Mouse (Mus musculus) intestine, embryonic 14.5 days (tissue): ENCODE data around the gene Slc30a3. TPM values are rescaled to one million over a fixed set of nuclear protein-coding genes. Genes with fewer than 3 reads are reported as not detected.

Source experiments
- ATAC-seq: fragments of 200-750 bp; cut with Nextera tagmentation; replicated peaks from 2 replicates; pipeline ENCODE4 v1.8.0; 2017; ENCODE audit warnings: low read depth, moderate number of reproducible peaks, moderate TSS enrichment, moderate library complexity; ENCODE audit not compliant: low FRiP score, low TSS enrichment
- DNase-seq: peaks from one replicate; pipeline ENCODE4 v3.0.0-alpha.2; 2018; ENCODE audit warnings: low spot score
- H3K27ac ChIP-seq: fragments of 300-500 bp; sonication (generic); 2 replicates; pipeline ENCODE4 v1.5.1; 2014; ENCODE audit warnings: low read depth, mild to moderate bottlenecking, control low read depth
- H3K27me3 ChIP-seq: fragments of 300-500 bp; sonication (generic); replicated peaks from 2 replicates; pipeline ENCODE4 v1.6.1; 2014; ENCODE audit warnings: low read length, control low read depth; ENCODE audit not compliant: control insufficient read depth, insufficient read depth
- H3K36me3 ChIP-seq: fragments of 300-500 bp; sonication (generic); 2 replicates; pipeline ENCODE4 v1.6.1; 2014; ENCODE audit warnings: low read length, control low read depth; ENCODE audit not compliant: control insufficient read depth, insufficient read depth
- H3K4me1 ChIP-seq: fragments of 300-500 bp; sonication (generic); replicated peaks from 2 replicates; pipeline ENCODE4 v1.6.1; 2014; ENCODE audit warnings: low read length, control low read depth, mixed read lengths; ENCODE audit not compliant: control insufficient read depth, insufficient read depth
- H3K4me2 ChIP-seq: fragments of 300-500 bp; sonication (generic); 2 replicates; pipeline ENCODE4 v1.6.1; 2014; ENCODE audit warnings: low read length
- H3K4me3 ChIP-seq: fragments of 300-500 bp; sonication (generic); 2 replicates; pipeline ENCODE4 v1.5.1; 2014; ENCODE audit warnings: low read depth, low read length, control low read depth, mixed read lengths
- H3K9ac ChIP-seq: fragments of 300-500 bp; sonication (generic); 2 replicates; pipeline ENCODE4 v1.6.1; 2014; ENCODE audit warnings: mild to moderate bottlenecking, low read length
- H3K9me3 ChIP-seq: fragments of 300-500 bp; sonication (generic); 2 replicates; pipeline ENCODE4 v1.6.1; 2016; ENCODE audit warnings: low read length, control low read depth; ENCODE audit not compliant: control insufficient read depth
- WGBS: fragments of 180-500 bp; shearing (Covaris S2); extraction: QIAGEN DNeasy Blood & Tissue Kit; methylation state at CpG from one replicate; pipeline ENCODE4 v1.1.7; 2014; 5-methylcytosine and 5-hydroxymethylcytosine counted together
- polyA plus RNA-seq: library from polyadenylated mRNA; unstranded; fragments of >200 nt; fragmentation: Nextera tagmentation; extraction: Ambion mirVana; gene quantifications from 2 replicates; pipeline ENCODE4 v1.2.1, GENCODE M21; 2014

Gene Slc30a3
- polyA plus RNA-seq, 1 experiment from 2014 or later, result 0.20 TPM

- WGBS, result 3% methylated on average over 33 of the region's 33 CpGs
Measured at GRCm38 (mm10) chr5:31136730-31137424, 28.8 kb upstream of the Slc30a3 start.

GRCm38 (mm10) chr5:31126050-31126449, 18.0 kb upstream of the Slc30a3 start:
- Histone ChIP-seq H3K4me1 (no peaks in the 10 kb centered on the region), H3K9me3 (no peaks in the 10 kb centered on the region), H3K27me3 (0 out of 2 replicates have a peak, but pooled peaks cover 5% of the 10 kb centered on the region), H3K36me3 (no peaks in the 10 kb centered on the region), H3K9ac (no peak overlapping the region), H3K27ac (no peak overlapping the region), H3K4me2 (no peak overlapping the region), H3K4me3 (no peak overlapping the region)
- DNase-seq (no peak), ATAC-seq (no peak)
- 38% methylated on average over 5 of the region's 5 CpGs for WGBS

More at GRCm38 (mm10) chr5:31136730-31137424, 28.8 kb upstream of the Slc30a3 start:
- no peak overlapping the region for H3K27ac ChIP-seq
- H3K9ac ChIP-seq, result no peak overlapping the region
- no peak overlapping the region for H3K4me2 ChIP-seq
- ATAC-seq, result no peak
- H3K9me3 ChIP-seq, result no peaks in the 10 kb centered on the region
- H3K4me1 ChIP-seq, result peaks cover 8% of the 10 kb centered on the region; the same call in 1 of the 2 replicates
- H3K4me3 ChIP-seq, result no peak overlapping the region
- H3K36me3 ChIP-seq, result peaks cover 8% of the 10 kb centered on the region
- peaks cover 63% of the 10 kb centered on the region for H3K27me3 ChIP-seq
- no peak for DNase-seq

- Histone ChIP-seq H3K27me3 (no peaks in the 10 kb centered on the region), H3K4me2 (no peak overlapping the region), H3K36me3 (no peaks in the 10 kb centered on the region), H3K4me3 (no peak overlapping the region), H3K9ac (no peak overlapping the region), H3K27ac (no peak overlapping the region), H3K4me1 (no peaks in the 10 kb centered on the region), H3K9me3 (no peaks in the 10 kb centered on the region)
- DNase-seq (no peak), ATAC-seq (no peak)
- 40% methylated on average over 2 of the region's 2 CpGs for WGBS
Measured at GRCm38 (mm10) chr5:31123481-31123880, 15.4 kb upstream of the Slc30a3 start.

- no peak overlapping the region for H3K9ac ChIP-seq
- no peaks in the 10 kb centered on the region for H3K9me3 ChIP-seq
- WGBS, result 86% methylated on average over 8 of the region's 8 CpGs
- ATAC-seq (no peak), DNase-seq (no peak)
- H3K4me3 ChIP-seq, result no peak overlapping the region
- H3K27ac ChIP-seq, result no peak overlapping the region
- H3K4me2 ChIP-seq, result no peak overlapping the region
- no peaks in the 10 kb centered on the region for H3K4me1 ChIP-seq
- 0 out of 2 replicates have a peak, but pooled peaks cover 9% of the 10 kb centered on the region for H3K27me3 ChIP-seq
- H3K36me3 ChIP-seq, result no peaks in the 10 kb centered on the region
Measured at GRCm38 (mm10) chr5:31121111-31121510, 13.1 kb upstream of the Slc30a3 start.

- H3K9me3 ChIP-seq, result no peaks in the 10 kb centered on the region
- H3K4me1 ChIP-seq, result no peaks in the 10 kb centered on the region
- no peak overlapping the region for H3K9ac ChIP-seq
- ATAC-seq (no peak), DNase-seq (no peak)
- no peak overlapping the region for H3K27ac ChIP-seq
- H3K4me2 ChIP-seq, result no peak overlapping the region
- 0 out of 2 replicates have a peak, but pooled peaks cover 9% of the 10 kb centered on the region for H3K27me3 ChIP-seq
- H3K36me3 ChIP-seq, result no peaks in the 10 kb centered on the region
- H3K4me3 ChIP-seq, result no peak overlapping the region
- WGBS, result 21% methylated on average over 10 of the region's 10 CpGs
Measured at GRCm38 (mm10) chr5:31116912-31117311, 8.9 kb upstream of the Slc30a3 start.

GRCm38 (mm10) chr5:31116354-31116753, 8.3 kb upstream of the Slc30a3 start, which contains the start of gene Trim54:
TSS of gene Trim54 (plus strand) at chr5:31116712.
- WGBS, result 32% methylated on average over 3 of the region's 3 CpGs
- no peaks in the 10 kb centered on the region for H3K9me3 ChIP-seq
- H3K4me1 ChIP-seq, result no peaks in the 10 kb centered on the region
- H3K4me2 ChIP-seq, result no peak within 1 kb of the TSS
- H3K9ac ChIP-seq, result no peak within 1 kb of the TSS
- H3K36me3 ChIP-seq, result no peaks in the 10 kb centered on the region
- 0 out of 2 replicates have a peak, but pooled peaks cover 9% of the 10 kb centered on the region for H3K27me3 ChIP-seq
- DNase-seq (no peak), ATAC-seq (no peak)
- no peak within 1 kb of the TSS for H3K27ac ChIP-seq
- H3K4me3 ChIP-seq, result no peak within 1 kb of the TSS

- ATAC-seq (no peak), DNase-seq (no peak)
- Histone ChIP-seq H3K4me1 (no peaks in the 10 kb centered on the region), H3K27ac (no peak overlapping the region), H3K36me3 (no peaks in the 10 kb centered on the region), H3K4me3 (no peak overlapping the region), H3K9me3 (no peaks in the 10 kb centered on the region), H3K4me2 (no peak overlapping the region), H3K27me3 (0 out of 2 replicates have a peak, but pooled peaks cover under 1% of the 10 kb centered on the region), H3K9ac (no peak overlapping the region)
- WGBS, result 32% methylated on average over 7 of the region's 7 CpGs
Measured at GRCm38 (mm10) chr5:31110781-31111180, 2.7 kb upstream of the Slc30a3 start.

- no peak within 1 kb of the TSS for H3K9ac ChIP-seq
- no peak within 1 kb of the TSS for H3K27ac ChIP-seq
- H3K9me3 ChIP-seq, result no peaks in the 10 kb centered on the region
- H3K4me3 ChIP-seq, result no peak within 1 kb of the TSS
- 85% methylated on average over 9 of the region's 9 CpGs for WGBS
- H3K4me1 ChIP-seq, result no peaks in the 10 kb centered on the region
- H3K4me2 ChIP-seq, result no peak within 1 kb of the TSS
- no peak for ATAC-seq
- H3K27me3 ChIP-seq, result 0 out of 2 replicates have a peak, but pooled peaks cover 5% of the 10 kb centered on the region
- H3K36me3 ChIP-seq, result no peaks in the 10 kb centered on the region
- DNase-seq, result no peak
Measured at GRCm38 (mm10) chr5:31105814-31106335, 2.2 kb downstream of the Slc30a3 start, which contains the start of gene Dnajc5g. TSS of gene Dnajc5g (plus strand) at chr5:31106285.
